Mouse (Mus musculus): ENCODE data around the gene Ccpg1os. TPM values are rescaled to one million over a fixed set of nuclear protein-coding genes. Genes with fewer than 3 reads are reported as not detected.

Gene Ccpg1os
- polyA plus RNA-seq, 1 experiment = 19.5 TPM

DNA sequence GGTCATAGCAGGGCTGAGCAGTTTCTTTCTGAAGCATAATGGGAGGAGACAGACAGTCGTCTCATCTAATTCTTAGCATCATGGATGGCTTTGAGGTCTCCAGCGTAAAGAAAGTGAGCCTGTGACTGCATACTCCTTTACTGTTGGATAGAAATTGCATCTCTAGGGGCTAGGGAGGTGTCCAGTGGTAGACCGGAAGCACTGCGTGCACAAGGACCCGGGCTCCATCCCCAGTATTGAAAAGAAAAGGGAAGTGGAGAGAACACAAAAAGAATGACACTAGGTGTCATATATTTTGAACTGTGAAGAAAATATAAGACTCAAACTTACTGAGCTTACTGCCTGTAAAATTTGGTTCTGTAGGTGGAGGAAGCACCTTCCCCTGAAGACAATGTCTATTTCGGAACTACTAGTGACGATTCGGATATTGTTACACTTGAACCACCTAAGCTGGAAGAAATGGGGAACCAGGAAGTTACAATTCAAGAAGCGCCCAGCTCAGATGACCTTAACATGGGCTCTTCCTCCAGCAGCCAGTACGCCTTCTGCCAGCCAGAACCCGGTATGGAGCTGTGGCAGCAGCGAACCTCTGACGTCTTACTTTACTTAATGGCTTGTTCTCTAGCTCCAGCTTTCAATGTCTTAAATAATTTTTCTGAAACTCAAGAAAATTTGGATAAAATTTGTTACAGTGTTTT, 16.3 kb upstream of the Ccpg1os start:
- Histone ChIP-seq H3K4me1 (ENCODE audit: control insufficient read depth, insufficient read depth, insufficient read length, low read length) (no peaks in the 10 kb centered on the region), H3K27ac (replicated peaks; ENCODE audit: low read depth, low read length) (no peak overlapping the region), H3K4me3 (ENCODE audit: insufficient read depth, low read depth, low read length) (no peak overlapping the region)

GRCm38 (mm10) chr9:73000487-73000886, 15.3 kb upstream of the Ccpg1os start:
- Histone ChIP-seq H3K4me3 (ENCODE audit: insufficient read depth, low read depth, low read length) (no peak overlapping the region), H3K27ac (replicated peaks; ENCODE audit: low read depth, low read length) (no peak overlapping the region), H3K4me1 (ENCODE audit: control insufficient read depth, insufficient read depth, insufficient read length, low read length) (no peaks in the 10 kb centered on the region)

DNA sequence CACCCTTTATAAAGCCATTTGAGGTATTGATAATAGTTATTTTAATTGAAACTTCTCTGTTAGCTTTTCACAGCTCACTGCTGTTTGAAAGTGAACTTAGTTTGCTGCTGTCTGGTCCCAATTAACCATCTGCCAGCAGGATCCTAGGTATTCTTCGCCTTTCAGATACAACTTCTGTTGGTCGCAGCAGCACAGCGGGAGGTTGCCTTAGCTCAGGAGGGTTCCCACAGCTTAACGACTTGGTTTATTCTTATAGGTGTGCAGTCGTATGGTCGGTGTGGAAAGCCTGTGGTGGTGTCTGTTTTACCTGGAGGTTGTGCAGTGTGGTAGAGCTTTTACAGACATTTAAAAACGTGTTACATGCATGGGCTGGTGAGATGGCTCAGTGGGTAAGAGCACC, 11.6 kb upstream of the Ccpg1os start:
- Histone ChIP-seq H3K4me1 (ENCODE audit: control insufficient read depth, insufficient read depth, insufficient read length, low read length) (no peaks in the 10 kb centered on the region), H3K27ac (replicated peaks; ENCODE audit: low read depth, low read length) (no peak overlapping the region), H3K4me3 (ENCODE audit: insufficient read depth, low read depth, low read length) (no peak overlapping the region)

DNA sequence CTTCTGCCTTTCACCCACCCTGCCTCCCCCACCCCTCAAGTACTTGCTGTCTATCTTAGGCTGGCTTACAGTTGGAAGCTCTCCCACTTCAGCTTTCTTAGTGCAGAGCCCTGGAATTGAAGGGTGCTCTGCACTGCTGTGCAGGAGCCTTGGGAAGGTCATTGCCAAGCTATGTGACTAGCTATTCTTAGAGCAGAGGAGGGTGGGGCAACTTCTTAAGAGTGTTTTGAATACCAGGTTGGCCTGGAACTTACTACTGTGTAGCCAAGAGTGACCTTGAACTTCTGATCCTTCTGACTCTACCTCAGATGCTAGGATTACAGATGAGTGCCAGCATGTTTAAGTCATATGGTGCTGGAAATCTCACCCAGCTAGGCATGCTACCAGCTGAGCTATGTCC, 11.0 kb upstream of the Ccpg1os start:
- Histone ChIP-seq H3K27ac (replicated peaks; ENCODE audit: low read depth, low read length) (no peak overlapping the region), H3K4me1 (ENCODE audit: control insufficient read depth, insufficient read depth, insufficient read length, low read length) (no peaks in the 10 kb centered on the region), H3K4me3 (ENCODE audit: insufficient read depth, low read depth, low read length) (no peak overlapping the region)

DNA sequence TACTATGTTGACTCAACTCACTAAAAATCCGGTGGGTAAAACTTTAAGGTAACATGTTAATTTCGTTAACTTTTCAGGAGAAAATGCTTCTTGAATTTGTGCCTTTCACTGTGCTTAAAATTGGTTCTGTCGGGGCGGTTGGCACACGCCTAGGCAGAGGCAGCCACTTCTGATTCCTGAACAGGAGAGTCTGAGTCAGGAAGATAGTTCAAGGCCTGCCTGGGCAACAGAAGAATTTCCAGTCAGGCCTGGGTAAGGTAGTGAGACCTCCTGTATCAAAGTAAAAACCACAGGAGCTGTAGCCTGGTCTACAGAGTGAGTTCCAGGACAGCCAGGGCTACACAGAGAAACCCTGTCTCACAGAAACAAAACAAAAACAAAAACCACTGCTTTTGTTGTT, 7.4 kb upstream of the Ccpg1os start:
- Histone ChIP-seq H3K4me1 (ENCODE audit: control insufficient read depth, insufficient read depth, insufficient read length, low read length) (no peaks in the 10 kb centered on the region; the same call in 1 of the 2 replicates), H3K27ac (replicated peaks; ENCODE audit: low read depth, low read length) (no peak overlapping the region), H3K4me3 (ENCODE audit: insufficient read depth, low read depth, low read length) (no peak overlapping the region)

DNA sequence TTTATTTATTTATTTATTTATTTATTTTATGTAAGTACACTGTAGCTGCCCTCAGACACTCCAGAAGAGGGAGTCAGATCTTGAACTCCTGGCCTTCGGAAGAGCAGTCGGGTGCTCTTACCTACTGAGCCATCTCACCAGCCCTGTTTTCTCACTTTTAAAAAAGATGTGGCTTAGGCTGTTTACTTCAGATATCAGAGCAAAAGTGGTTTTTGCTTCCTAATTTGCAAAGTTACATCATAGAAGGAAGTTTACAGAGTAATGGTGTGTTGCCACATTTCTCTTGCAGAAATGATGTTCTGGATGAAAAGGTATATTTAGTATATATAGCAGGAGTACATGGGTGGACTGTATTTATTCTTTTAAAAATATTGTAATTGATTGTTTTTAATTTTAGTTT, 6.2 kb upstream of the Ccpg1os start:
- H3K27ac ChIP-seq (replicated peaks; ENCODE audit: low read depth, low read length) = no peak overlapping the region
- peaks cover 2% of the 10 kb centered on the region; the same call in 1 of the 2 replicates for H3K4me1 ChIP-seq (ENCODE audit: control insufficient read depth, insufficient read depth, insufficient read length, low read length)

GRCm38 (mm10) chr9:72988706-72989105, 3.5 kb upstream of the Ccpg1os start:
- peaks cover 2% of the 10 kb centered on the region; the same call in 1 of the 2 replicates for H3K4me1 ChIP-seq (ENCODE audit: control insufficient read depth, insufficient read depth, insufficient read length, low read length)
- H3K4me3 ChIP-seq (ENCODE audit: insufficient read depth, low read depth, low read length) = no peak overlapping the region
- no peak overlapping the region for H3K27ac ChIP-seq (replicated peaks; ENCODE audit: low read depth, low read length)

More for the DNA sequence above, 6.2 kb upstream of the Ccpg1os start:
- no peak overlapping the region for H3K4me3 ChIP-seq (ENCODE audit: insufficient read depth, low read depth, low read length)

GRCm38 (mm10) chr9:72987703-72988102, 2.5 kb upstream of the Ccpg1os start:
- no peak overlapping the region for H3K4me3 ChIP-seq (ENCODE audit: insufficient read depth, low read depth, low read length)
- peaks cover 2% of the 10 kb centered on the region; the same call in 1 of the 2 replicates for H3K4me1 ChIP-seq (ENCODE audit: control insufficient read depth, insufficient read depth, insufficient read length, low read length)
- H3K27ac ChIP-seq (replicated peaks; ENCODE audit: low read depth, low read length) = no peak overlapping the region

- Histone ChIP-seq H3K4me1 (ENCODE audit: control insufficient read depth, insufficient read depth, insufficient read length, low read length) (peaks cover 2% of the 10 kb centered on the region; the same call in 1 of the 2 replicates), H3K27ac (replicated peaks; ENCODE audit: low read depth, low read length) (no peak overlapping the region), H3K4me3 (ENCODE audit: insufficient read depth, low read depth, low read length) (no peak overlapping the region)
These were observed 2.1 kb downstream of the Ccpg1os start for GRCm38 (mm10) chr9:72983066-72983465.

DNA sequence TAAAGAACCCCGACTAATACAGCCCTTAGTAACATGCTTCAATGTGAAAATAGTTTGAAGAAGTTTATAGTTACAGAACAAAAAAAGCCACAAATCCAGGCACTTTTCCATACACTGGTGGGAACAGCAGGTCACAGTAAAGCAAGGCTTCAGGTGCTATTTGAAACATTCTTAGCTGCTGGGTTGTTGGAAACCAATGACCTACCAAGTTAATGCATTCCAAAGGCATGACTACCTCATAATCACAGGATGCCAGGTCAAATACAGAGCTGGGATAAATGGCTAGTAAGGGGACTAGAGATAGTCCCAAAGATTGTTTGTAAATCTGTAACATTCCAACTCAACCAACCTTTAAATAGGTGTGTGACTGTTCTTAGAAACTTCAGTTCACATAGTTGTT, 9.9 kb downstream of the Ccpg1os start:
- Histone ChIP-seq H3K4me3 (ENCODE audit: insufficient read depth, low read depth, low read length) (no peak overlapping the region), H3K27ac (replicated peaks; ENCODE audit: low read depth, low read length) (no peak overlapping the region), H3K4me1 (ENCODE audit: control insufficient read depth, insufficient read depth, insufficient read length, low read length) (no peaks in the 10 kb centered on the region)

GRCm38 (mm10) chr9:72974734-72975133, 10.4 kb downstream of the Ccpg1os start:
- no peak overlapping the region for H3K27ac ChIP-seq (replicated peaks; ENCODE audit: low read depth, low read length)
- H3K4me1 ChIP-seq (ENCODE audit: control insufficient read depth, insufficient read depth, insufficient read length, low read length) = no peaks in the 10 kb centered on the region
- no peak overlapping the region for H3K4me3 ChIP-seq (ENCODE audit: insufficient read depth, low read depth, low read length)

GRCm38 (mm10) chr9:72972984-72973383, 12.2 kb downstream of the Ccpg1os start:
- Histone ChIP-seq H3K27ac (replicated peaks; ENCODE audit: low read depth, low read length) (no peak overlapping the region), H3K4me3 (ENCODE audit: insufficient read depth, low read depth, low read length) (no peak overlapping the region), H3K4me1 (ENCODE audit: control insufficient read depth, insufficient read depth, insufficient read length, low read length) (no peaks in the 10 kb centered on the region)

- Histone ChIP-seq H3K4me3 (ENCODE audit: insufficient read depth, low read depth, low read length) (no peak overlapping the region), H3K27ac (replicated peaks; ENCODE audit: low read depth, low read length) (no peak overlapping the region), H3K4me1 (ENCODE audit: control insufficient read depth, insufficient read depth, insufficient read length, low read length) (no peaks in the 10 kb centered on the region)
These were observed 12.7 kb downstream of the Ccpg1os start for GRCm38 (mm10) chr9:72972435-72972834.

DNA sequence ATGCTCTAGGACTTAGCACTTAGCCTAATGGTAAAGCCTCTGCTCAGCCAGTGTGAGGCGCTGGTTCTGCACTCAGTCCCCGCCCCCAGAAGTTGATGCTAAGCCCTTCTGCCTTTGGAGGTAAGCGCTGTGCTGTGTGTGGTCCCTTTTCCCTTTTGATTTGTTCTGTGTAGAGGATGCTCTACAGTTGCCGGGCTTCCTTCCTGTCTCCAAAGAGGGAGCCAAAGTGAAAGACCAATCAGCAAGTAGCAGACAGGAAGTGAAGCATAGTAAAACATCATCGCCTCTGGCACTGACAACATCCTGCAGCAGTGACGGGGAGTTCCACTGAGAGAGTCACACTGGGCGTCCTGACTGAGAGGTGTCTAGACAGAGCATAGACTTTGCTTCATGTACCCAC, 15.3 kb downstream of the Ccpg1os start:
- no peak overlapping the region for H3K4me3 ChIP-seq (ENCODE audit: insufficient read depth, low read depth, low read length)

DNA sequence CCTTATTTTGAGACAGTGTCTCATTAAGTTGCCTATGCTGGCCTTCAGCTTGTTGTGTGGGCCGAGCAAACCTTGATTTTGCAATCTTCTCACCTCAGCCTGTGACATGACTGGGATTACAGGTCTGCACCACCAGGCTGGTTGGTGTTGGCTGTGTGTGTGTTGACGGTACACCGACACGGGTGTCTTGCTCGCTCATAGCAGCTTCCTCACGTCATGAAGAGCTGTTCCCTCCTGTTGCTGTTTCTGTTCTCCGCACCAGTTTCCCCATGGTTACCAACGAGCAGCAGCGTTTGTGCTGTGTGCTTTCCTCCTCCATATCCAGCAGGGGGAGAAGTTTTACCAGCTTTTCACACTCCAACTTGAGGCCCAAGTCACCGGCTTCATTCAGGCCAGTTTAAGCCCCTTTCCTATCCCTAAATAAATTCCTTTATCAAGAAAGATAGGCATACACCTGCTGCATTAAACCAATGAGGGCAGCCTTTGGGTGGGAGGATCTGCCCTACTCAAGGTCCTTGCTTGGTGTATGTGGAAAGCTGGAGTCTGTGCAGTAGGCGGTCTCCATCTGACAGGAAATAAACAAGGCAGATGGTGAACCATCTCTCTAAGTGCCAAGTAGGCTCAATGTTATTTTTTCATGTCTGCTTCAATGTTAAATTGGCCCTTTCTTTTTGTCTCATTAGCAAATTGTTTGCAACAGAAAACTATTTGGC, 16.7 kb downstream of the Ccpg1os start:
- Histone ChIP-seq H3K27ac (replicated peaks; ENCODE audit: low read depth, low read length) (no peak overlapping the region), H3K4me1 (ENCODE audit: control insufficient read depth, insufficient read depth, insufficient read length, low read length) (no peaks in the 10 kb centered on the region), H3K4me3 (ENCODE audit: insufficient read depth, low read depth, low read length) (no peak overlapping the region)

More for the DNA sequence above, 15.3 kb downstream of the Ccpg1os start:
- H3K4me1 ChIP-seq (ENCODE audit: control insufficient read depth, insufficient read depth, insufficient read length, low read length) = no peaks in the 10 kb centered on the region
- H3K27ac ChIP-seq (replicated peaks; ENCODE audit: low read depth, low read length) = no peak overlapping the region

GRCm38 (mm10) chr9:72961959-72962358, 23.2 kb downstream of the Ccpg1os start:
- no peak overlapping the region for H3K27ac ChIP-seq (replicated peaks; ENCODE audit: low read depth, low read length)
- H3K4me1 ChIP-seq (ENCODE audit: control insufficient read depth, insufficient read depth, insufficient read length, low read length) = peaks cover 2% of the 10 kb centered on the region; the same call in 1 of the 2 replicates
- H3K4me3 ChIP-seq (ENCODE audit: insufficient read depth, low read depth, low read length) = no peak overlapping the region
